In genomic region chr4:137730134-137730533, GRCm38 (mm10) we compare ENCODE assay signal across 8 mouse cellular contexts.
DNase-seq lines count a peak whose midpoint lies in the region; ATAC-seq lines count a peak whose summit lies in the region.

No protein-coding gene starts in this region.

- peak; percentile 89 for ATAC-seq in megakaryocyte progenitor cell, adult 5-6 weeks (replicated peaks; ENCODE audit: poor library complexity)

- peak; percentile 92 for DNase-seq in adipocyte (ENCODE audit: low spot score)
- peak; percentile 94 to 95 for DNase-seq in cerebellum, postnatal 25 days
- peak; percentile 74 to 90 for DNase-seq in frontal cortex, postnatal 25 days (ENCODE audit: low spot score in 2 of 2)
- peak; percentile 81 for DNase-seq in hindlimb bud, embryonic 11.5 days (ENCODE audit: extremely low spot score, low read depth, low spot score)
- peak; percentile 90 to 95 for DNase-seq in left cerebral cortex, adult 18-20 months (ENCODE audit: low spot score in 2 of 2)
- peak; percentile 89 to 93 for DNase-seq in right cerebral cortex, adult 2 months (ENCODE audit: low spot score in 2 of 2)
- peak; percentile 79 for DNase-seq in urinary bladder, adult 2 months (ENCODE audit: low spot score)

Comparison
In these comparisons a context has a peak if more than half of its experiments do, and no peak if none do; other contexts are left out.
1. Peak in every context shown above with its lines: DNase-seq and ATAC-seq.